Mouse (Mus musculus) thymus, adult 2 months (tissue): ENCODE data around the gene L3mbtl3. TPM values are rescaled to one million over a fixed set of nuclear protein-coding genes. Genes with fewer than 3 reads are reported as not detected.

Source experiments
- DNase-seq: peaks from one replicate; pipeline ENCODE4 v3.0.0; 2021
- H3K27ac ChIP-seq: fragments of 200-500 bp; 2 replicates; pipeline ENCODE4 v1.5.1; 2012; ENCODE audit warnings: low read length, control low read depth; ENCODE audit not compliant: control insufficient read depth, insufficient read depth
- H3K27me3 ChIP-seq: fragments of 200-500 bp; 2 replicates; pipeline ENCODE4 v1.6.1; 2012; ENCODE audit warnings: mild to moderate bottlenecking, low read length, moderate library complexity, mixed read lengths; ENCODE audit not compliant: control insufficient read depth, insufficient read depth
- H3K36me3 ChIP-seq: fragments of 200-500 bp; 2 replicates; pipeline ENCODE4 v1.6.1; 2012; ENCODE audit warnings: mild to moderate bottlenecking, low read length, moderate library complexity; ENCODE audit not compliant: control insufficient read depth, insufficient read depth
- H3K4me1 ChIP-seq: fragments of 200-500 bp; replicated peaks from 2 replicates; pipeline ENCODE4 v1.6.1; 2012; ENCODE audit warnings: low read length; ENCODE audit not compliant: control insufficient read depth, insufficient read depth
- H3K4me3 ChIP-seq: fragments of 200-500 bp; 2 replicates; pipeline ENCODE4 v1.5.1; 2012; ENCODE audit warnings: mild to moderate bottlenecking, low read length, control low read depth, moderate library complexity; ENCODE audit not compliant: control insufficient read depth, insufficient read depth
- CTCF ChIP-seq: fragments of 200-500 bp; IDR thresholded peaks from 2 replicates; pipeline ENCODE4 v1.5.1; 2012; ENCODE audit warnings: mild to moderate bottlenecking, control low read depth, low read length, moderate library complexity, borderline replicate concordance; ENCODE audit not compliant: control insufficient read depth, poor library complexity, insufficient read depth; ENCODE audit errors: extremely low read depth
- POLR2A ChIP-seq: fragments of 200-500 bp; IDR thresholded peaks from 2 replicates; pipeline ENCODE4 v1.6.1; 2012; ENCODE audit warnings: mild to moderate bottlenecking, low read length, control low read depth, moderate library complexity; ENCODE audit not compliant: control insufficient read depth, poor library complexity, insufficient read depth; ENCODE audit errors: extremely low read depth
- WGBS: fragments of 180-500 bp; shearing (Covaris S2); methylation state at CpG from one replicate; pipeline ENCODE4 v1.1.7; 2018; 5-methylcytosine and 5-hydroxymethylcytosine counted together
- polyA plus RNA-seq: library from polyadenylated mRNA; depleted of rRNA; stranded (reverse); fragments of >200 nt; gene quantifications from 2 replicates; pipeline ENCODE4 v1.2.3, GENCODE M21; 2012; rRNA removed

Gene L3mbtl3
- polyA plus RNA-seq: 12.3 and 13.8 TPM in 2 replicates

DNA sequence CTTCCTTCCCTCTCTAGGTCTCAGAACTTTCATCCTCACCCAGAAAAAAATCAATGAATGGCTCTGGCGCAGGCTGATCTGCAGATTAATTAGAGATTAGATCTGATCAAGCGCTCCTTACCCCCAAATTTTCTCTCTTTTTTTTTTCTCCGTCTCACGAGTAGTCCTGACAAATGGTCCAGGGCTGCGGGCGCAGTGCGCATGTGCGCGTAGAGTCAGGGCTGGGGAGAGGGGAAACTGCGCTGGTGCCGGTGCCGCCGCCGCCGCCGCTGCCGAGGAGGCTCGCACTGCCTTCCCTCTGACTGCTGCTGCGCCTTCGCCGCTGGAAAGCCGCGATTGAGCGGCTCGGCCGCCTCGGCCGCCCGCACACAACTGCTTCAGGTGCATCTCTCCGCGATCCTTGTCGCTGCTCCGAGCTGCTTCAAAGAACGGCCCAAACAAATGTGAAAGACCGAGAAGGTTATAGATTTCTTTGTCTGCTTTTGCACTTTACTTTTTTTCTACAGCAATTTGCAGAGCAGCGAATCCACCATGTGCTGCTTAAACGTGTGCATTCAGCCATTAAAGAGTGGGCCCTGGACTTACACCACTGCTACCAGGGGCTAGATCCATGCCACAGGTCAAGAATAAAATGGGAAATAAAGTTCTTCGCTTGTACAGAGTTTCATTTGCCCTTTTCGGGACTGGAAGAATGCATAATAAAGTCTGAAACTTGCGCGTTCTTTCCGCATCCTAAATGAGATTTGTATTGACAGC is at the start of gene L3mbtl3:
TSS of gene L3mbtl3 (minus strand) at position 182 of the 756 bp plus-strand sequence.
- Histone ChIP-seq H3K4me1 (no peaks in the 10 kb centered on the region; the same call in 1 of the 2 replicates), H3K27me3 (no peaks in the 10 kb centered on the region), H3K4me3 (peak within 1 kb of the TSS; percentile 99), H3K36me3 (no peaks in the 10 kb centered on the region), H3K27ac (peak within 1 kb of the TSS; percentile 76)
- 2% methylated on average over 42 of the region's 42 CpGs for WGBS
- TF ChIP-seq CTCF: no peak
- peak; percentile 51 for TF ChIP-seq POLR2A
- peak; percentile 91 for DNase-seq

DNA sequence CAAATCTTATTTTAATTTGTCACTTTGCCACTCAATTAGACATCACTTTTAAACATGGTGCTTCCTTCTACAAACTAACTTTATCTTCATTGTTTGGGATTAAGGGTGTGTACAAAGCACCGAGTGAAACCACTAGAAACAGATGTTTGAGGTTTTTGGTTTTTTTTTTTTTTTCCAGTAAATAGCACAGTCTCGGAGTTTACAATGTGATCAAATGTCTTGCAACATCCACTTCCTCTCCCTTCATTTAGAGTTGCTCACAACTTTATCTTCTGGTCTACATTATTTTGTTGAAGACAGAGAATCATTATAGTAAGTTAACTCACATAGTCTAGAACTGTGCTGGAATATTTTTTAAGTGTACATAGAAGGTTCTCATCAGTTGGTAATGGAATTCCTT is 45.4 kb upstream of the L3mbtl3 start:
- WGBS: under 1% methylated on average over 2 of the region's 2 CpGs
- no peaks in the 10 kb centered on the region for H3K4me1 ChIP-seq
- H3K4me3 ChIP-seq: no peak overlapping the region
- DNase-seq: no peak
- TF ChIP-seq POLR2A (no peak), CTCF (no peak)
- no peaks in the 10 kb centered on the region for H3K36me3 ChIP-seq
- H3K27me3 ChIP-seq: no peaks in the 10 kb centered on the region
- H3K27ac ChIP-seq: no peak overlapping the region

- H3K4me3 ChIP-seq: no peak overlapping the region
- H3K4me1 ChIP-seq: no peaks in the 10 kb centered on the region
- DNase-seq: no peak
- H3K36me3 ChIP-seq: no peaks in the 10 kb centered on the region
- no peak overlapping the region for H3K27ac ChIP-seq
- no peak for TF ChIP-seq POLR2A
- no peak for TF ChIP-seq CTCF
- H3K27me3 ChIP-seq: no peaks in the 10 kb centered on the region
Measured at GRCm38 (mm10) chr10:26388656-26389055, 12.9 kb upstream of the L3mbtl3 start.

DNA sequence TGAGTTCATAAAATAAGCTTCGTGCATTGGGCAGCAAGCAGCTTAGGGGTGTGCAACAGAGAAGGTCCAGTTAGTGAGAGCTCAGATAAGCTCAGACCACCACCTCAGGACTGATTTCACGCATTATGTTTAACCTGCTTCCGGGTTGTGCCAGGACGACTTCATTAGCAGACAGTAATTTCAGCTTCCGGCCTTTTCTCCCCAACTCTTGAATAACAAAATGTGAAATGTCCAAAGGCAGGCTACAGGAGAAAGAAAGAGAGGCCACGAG is 1.5 kb upstream of the L3mbtl3 start:
- Histone ChIP-seq H3K27ac (no peak overlapping the region), H3K4me1 (no peaks in the 10 kb centered on the region), H3K4me3 (no peak overlapping the region), H3K27me3 (no peaks in the 10 kb centered on the region), H3K36me3 (no peaks in the 10 kb centered on the region)
- WGBS: 94% methylated on average over 6 of the region's 6 CpGs
- DNase-seq: no peak
- no peak for TF ChIP-seq POLR2A
- TF ChIP-seq CTCF: no peak

DNA sequence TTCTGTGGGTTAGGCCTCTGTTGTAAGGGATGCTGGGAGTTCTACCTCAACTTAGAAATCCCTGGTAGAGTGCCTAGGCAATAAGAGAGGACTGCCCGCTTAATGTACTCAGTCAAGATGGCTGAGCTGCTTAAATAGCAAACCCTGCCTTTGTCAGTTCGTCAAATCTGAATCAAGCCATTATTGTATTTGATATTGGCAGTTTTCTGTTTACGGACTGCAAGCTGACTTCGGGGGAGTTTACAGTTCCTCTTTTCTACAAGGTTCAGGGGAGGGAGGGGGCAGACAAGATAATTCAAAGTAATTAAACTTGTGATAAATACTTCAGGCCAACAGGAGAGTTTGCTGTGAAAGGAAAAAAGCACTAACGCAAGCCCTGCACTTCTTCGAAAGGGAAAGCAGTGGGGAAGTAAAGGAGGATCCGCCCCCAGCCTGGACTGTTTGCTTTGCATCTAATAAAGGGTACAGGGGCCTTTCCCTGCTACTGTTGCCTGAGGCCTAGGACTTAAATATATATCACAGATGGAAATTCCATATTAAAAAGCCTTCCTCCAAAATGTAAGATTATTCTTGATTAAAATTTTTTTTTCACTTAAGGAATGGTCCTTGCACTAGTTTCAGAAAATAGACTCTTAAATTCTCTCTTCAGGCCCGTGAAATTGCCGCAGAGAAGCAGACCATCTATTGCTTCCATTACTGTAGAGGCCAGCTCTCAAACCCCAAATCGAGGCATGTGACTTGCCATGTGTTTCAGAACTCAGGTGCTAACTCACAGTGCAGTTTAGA is 968 bp upstream of the L3mbtl3 start:
- WGBS: 36% methylated on average over 10 of the region's 10 CpGs
- peak; percentile 8 for DNase-seq
- no peak overlapping the region for H3K4me3 ChIP-seq
- H3K27ac ChIP-seq: no peak overlapping the region
- no peaks in the 10 kb centered on the region for H3K36me3 ChIP-seq
- no peak for TF ChIP-seq POLR2A
- TF ChIP-seq CTCF: no peak
- no peaks in the 10 kb centered on the region for H3K4me1 ChIP-seq
- H3K27me3 ChIP-seq: no peaks in the 10 kb centered on the region

DNA sequence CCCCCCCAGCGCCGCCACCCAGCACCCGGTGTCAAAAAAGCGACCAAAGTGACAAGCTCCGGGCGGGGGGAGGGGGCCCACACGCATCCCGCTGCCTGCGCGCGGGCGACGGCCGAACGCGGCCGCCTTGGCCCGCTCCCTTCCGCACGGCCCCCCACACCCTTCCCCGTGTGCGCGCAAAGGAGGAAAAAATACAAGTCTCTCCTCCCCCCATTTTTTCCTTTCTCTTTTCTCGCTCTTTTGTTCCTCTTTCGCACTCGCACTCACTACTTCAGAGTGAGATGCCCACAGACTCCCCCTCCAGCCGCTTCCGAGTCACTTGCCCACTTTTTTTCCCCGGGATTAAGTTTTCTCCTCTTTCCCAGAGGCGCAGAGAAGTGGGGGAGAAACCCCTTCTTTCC is 420 bp downstream of the L3mbtl3 start:
- TF ChIP-seq CTCF: no peak
- TF ChIP-seq POLR2A: no peak
- H3K27me3 ChIP-seq: no peaks in the 10 kb centered on the region
- 0% methylated on average over 28 of the region's 30 CpGs for WGBS
- peak overlapping the region; percentile 76 for H3K27ac ChIP-seq
- peak overlapping the region; percentile 99 for H3K4me3 ChIP-seq
- DNase-seq: no peak
- no peaks in the 10 kb centered on the region; the same call in 1 of the 2 replicates for H3K4me1 ChIP-seq
- H3K36me3 ChIP-seq: no peaks in the 10 kb centered on the region
